Mouse (Mus musculus) heart, postnatal 0 days (tissue): ENCODE data around the gene Gadd45gip1. TPM values are rescaled to one million over a fixed set of nuclear protein-coding genes. Genes with fewer than 3 reads are reported as not detected.

Experiments
- ATAC-seq: fragments of 200-750 bp; cut with Nextera tagmentation; 2 replicates; pipeline ENCODE4 v1.8.0; 2017; ENCODE audit warnings: low read depth, moderate number of reproducible peaks, moderate library complexity; ENCODE audit not compliant: insufficient read depth
- DNase-seq: peaks from one replicate; pipeline ENCODE4 v3.0.0-alpha.2; 2016; ENCODE audit warnings: low spot score
- H3K27ac ChIP-seq: fragments of 300-500 bp; sonication (generic); 2 replicates; pipeline ENCODE4 v1.5.1; 2014; ENCODE audit warnings: low read depth, mild to moderate bottlenecking
- H3K27me3 ChIP-seq: fragments of 300-500 bp; sonication (generic); 2 replicates; pipeline ENCODE4 v1.6.1; 2014; ENCODE audit warnings: low read length, mixed read lengths; ENCODE audit not compliant: control insufficient read depth, insufficient read depth
- H3K36me3 ChIP-seq: fragments of 300-500 bp; sonication (generic); replicated peaks from 2 replicates; pipeline ENCODE4 v1.6.1; 2014; ENCODE audit warnings: low read length, mixed read lengths; ENCODE audit not compliant: control insufficient read depth, insufficient read depth
- H3K4me1 ChIP-seq: fragments of 300-500 bp; sonication (generic); 2 replicates; pipeline ENCODE4 v1.6.1; 2014; ENCODE audit warnings: antibody characterized with exemption; ENCODE audit not compliant: control insufficient read depth, insufficient read depth
- H3K4me2 ChIP-seq: fragments of 300-500 bp; sonication (generic); 2 replicates; pipeline ENCODE4 v1.6.1; 2014; ENCODE audit warnings: low read depth, mild to moderate bottlenecking, low read length, moderate library complexity
- H3K4me3 ChIP-seq: fragments of 300-500 bp; sonication (generic); 2 replicates; pipeline ENCODE4 v1.5.1; 2014; ENCODE audit warnings: low read depth, low read length
- H3K9ac ChIP-seq: fragments of 300-500 bp; sonication (generic); replicated peaks from 2 replicates; pipeline ENCODE4 v1.6.1; 2014; ENCODE audit warnings: low read depth, low read length, mixed read lengths
- H3K9me3 ChIP-seq: fragments of 300-500 bp; sonication (generic); replicated peaks from 2 replicates; pipeline ENCODE4 v1.6.1; 2016; ENCODE audit warnings: low read length; ENCODE audit not compliant: control insufficient read depth
- CTCF ChIP-seq: IDR thresholded peaks from 2 replicates; pipeline ENCODE4 v1.5.1; 2016; ENCODE audit warnings: antibody characterized with exemption, control low read depth, low read depth
- EP300 ChIP-seq: IDR thresholded peaks from 2 replicates; pipeline ENCODE4 v1.6.1; 2016; ENCODE audit warnings: antibody characterized with exemption, low read depth
- WGBS: fragments of 180-500 bp; shearing (Covaris S2); extraction: QIAGEN DNeasy Blood & Tissue Kit; methylation state at CpG from one replicate; pipeline ENCODE4 v1.1.7; 2014; 5-methylcytosine and 5-hydroxymethylcytosine counted together
- polyA plus RNA-seq: library from polyadenylated mRNA; unstranded; fragments of >200 nt; fragmentation: Nextera tagmentation; extraction: Ambion mirVana; gene quantifications from 2 replicates; pipeline ENCODE4 v1.2.1, GENCODE M21; 2015
- total RNA-seq: library from RNA; depleted of rRNA; stranded (reverse); fragments of >200 nt; gene quantifications from 2 replicates; pipeline ENCODE4 v1.2.3, GENCODE M21; 2014; ENCODE audit warnings: low replicate concordance

The Gadd45gip1 gene
- total and polyA plus RNA-seq, 2 experiments from 2014 or later, result 49.8 to 50.0 TPM

- H3K4me3 ChIP-seq, result no peak overlapping the region
- H3K27me3 ChIP-seq, result no peaks in the 10 kb centered on the region
- no peak for TF ChIP-seq EP300
- no peak for TF ChIP-seq CTCF
- H3K4me2 ChIP-seq, result no peak overlapping the region
- no peaks in the 10 kb centered on the region for H3K36me3 ChIP-seq
- H3K4me1 ChIP-seq, result peaks cover 12% of the 10 kb centered on the region; the same call in 1 of the 2 replicates
- H3K9ac ChIP-seq, result no peak overlapping the region
- WGBS, result 58% methylated on average over 3 of the region's 3 CpGs
- ATAC-seq (no peak), DNase-seq (no peak)
- H3K27ac ChIP-seq, result no peak overlapping the region
- no peaks in the 10 kb centered on the region for H3K9me3 ChIP-seq
Observed at GRCm38 (mm10) chr8:84813830-84814229, 17.5 kb upstream of the Gadd45gip1 start.

GRCm38 (mm10) chr8:84814240-84814554 is 17.1 kb upstream of the Gadd45gip1 start:
- ATAC-seq, result no peak
- TF ChIP-seq CTCF (no peak), EP300 (no peak)
- peaks cover 12% of the 10 kb centered on the region; the same call in 1 of the 2 replicates for H3K4me1 ChIP-seq
- no peak overlapping the region for H3K4me3 ChIP-seq
- H3K27ac ChIP-seq, result no peak overlapping the region
- H3K27me3 ChIP-seq, result no peaks in the 10 kb centered on the region
- H3K4me2 ChIP-seq, result no peak overlapping the region
- no peak overlapping the region for H3K9ac ChIP-seq
- DNase-seq, result no peak
- 82% methylated on average over 11 of the region's 11 CpGs for WGBS
- no peaks in the 10 kb centered on the region for H3K9me3 ChIP-seq
- no peaks in the 10 kb centered on the region for H3K36me3 ChIP-seq

- no peak for DNase-seq
- 0 out of 2 replicates have a peak, but pooled peaks have one; percentile 5 for ATAC-seq
- no peak overlapping the region for H3K4me2 ChIP-seq
- no peaks in the 10 kb centered on the region for H3K27me3 ChIP-seq
- H3K36me3 ChIP-seq, result no peaks in the 10 kb centered on the region
- no peak overlapping the region for H3K27ac ChIP-seq
- no peaks in the 10 kb centered on the region for H3K9me3 ChIP-seq
- no peak for TF ChIP-seq EP300
- no peak for TF ChIP-seq CTCF
- H3K9ac ChIP-seq, result no peak overlapping the region
- H3K4me3 ChIP-seq, result no peak overlapping the region
- WGBS, result 36% methylated on average over 19 of the region's 19 CpGs
- H3K4me1 ChIP-seq, result peaks cover 12% of the 10 kb centered on the region; the same call in 1 of the 2 replicates
Observed at GRCm38 (mm10) chr8:84814555-84815441, 16.5 kb upstream of the Gadd45gip1 start.

- Histone ChIP-seq H3K4me2 (no peak overlapping the region), H3K9ac (no peak overlapping the region), H3K4me1 (peaks cover 12% of the 10 kb centered on the region; the same call in 1 of the 2 replicates), H3K9me3 (no peaks in the 10 kb centered on the region), H3K4me3 (no peak overlapping the region), H3K36me3 (no peaks in the 10 kb centered on the region), H3K27me3 (no peaks in the 10 kb centered on the region), H3K27ac (no peak overlapping the region)
- DNase-seq (peak; percentile 86), ATAC-seq (peak; percentile 82)
- peak; percentile 97 for TF ChIP-seq CTCF
- no peak for TF ChIP-seq EP300
- 14% methylated on average over 9 of the region's 9 CpGs for WGBS
Observed at GRCm38 (mm10) chr8:84815547-84815946, 15.8 kb upstream of the Gadd45gip1 start.

DNA sequence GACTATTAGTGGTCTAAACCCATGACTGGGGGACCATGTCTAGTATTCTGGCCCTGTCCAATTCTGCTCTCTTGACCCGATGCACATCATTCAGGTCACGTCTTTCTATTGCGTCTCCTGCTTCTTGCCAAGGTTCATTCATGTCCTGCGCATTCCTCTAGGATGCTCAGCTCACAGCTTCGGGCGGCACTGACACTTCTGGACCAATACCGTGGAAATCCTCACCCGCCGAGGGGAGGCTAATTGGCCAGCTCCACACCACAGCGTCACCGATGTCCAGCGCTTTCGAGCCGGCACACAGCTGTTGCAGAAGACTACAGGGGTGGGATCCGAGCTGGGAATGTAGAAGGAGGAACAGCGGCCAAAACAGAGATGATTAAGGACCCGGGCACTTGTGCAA is 15.2 kb upstream of the Gadd45gip1 start:
- no peaks in the 10 kb centered on the region for H3K36me3 ChIP-seq
- H3K9ac ChIP-seq, result no peak overlapping the region
- no peaks in the 10 kb centered on the region for H3K9me3 ChIP-seq
- H3K4me2 ChIP-seq, result no peak overlapping the region
- H3K4me1 ChIP-seq, result peaks cover 12% of the 10 kb centered on the region; the same call in 1 of the 2 replicates
- no peaks in the 10 kb centered on the region for H3K27me3 ChIP-seq
- DNase-seq, result no peak
- TF ChIP-seq CTCF, result no peak
- TF ChIP-seq EP300, result no peak
- WGBS, result 71% methylated on average over 17 of the region's 17 CpGs
- ATAC-seq, result no peak
- H3K4me3 ChIP-seq, result no peak overlapping the region
- H3K27ac ChIP-seq, result no peak overlapping the region

GRCm38 (mm10) chr8:84822723-84823122 is 8.6 kb upstream of the Gadd45gip1 start, which contains the start of gene Dand5:
Gene Dand5 (minus strand): TSS chr8:84822823.
- Histone ChIP-seq H3K9me3 (no peaks in the 10 kb centered on the region), H3K4me1 (no peaks in the 10 kb centered on the region), H3K4me2 (no peak within 1 kb of the TSS), H3K27ac (no peak within 1 kb of the TSS), H3K27me3 (no peaks in the 10 kb centered on the region), H3K9ac (no peak within 1 kb of the TSS), H3K4me3 (no peak within 1 kb of the TSS), H3K36me3 (no peaks in the 10 kb centered on the region)
- DNase-seq, result no peak
- TF ChIP-seq CTCF (no peak), EP300 (no peak)
- ATAC-seq, result no peak
- 37% methylated on average over 3 of the region's 3 CpGs for WGBS
